Mouse (Mus musculus) cerebellum, adult 11 months (tissue): ENCODE measurements at regions not wholly inside any gene's neighbourhood (a gene's known extent, or its start where the extent isn't known, plus 50 kb on each side); places are given as distances from the start of the nearest gene placed in this dataset.

Experiments
- DNase-seq: peaks from one replicate; pipeline ENCODE4 v3.0.0; 2022

DNA sequence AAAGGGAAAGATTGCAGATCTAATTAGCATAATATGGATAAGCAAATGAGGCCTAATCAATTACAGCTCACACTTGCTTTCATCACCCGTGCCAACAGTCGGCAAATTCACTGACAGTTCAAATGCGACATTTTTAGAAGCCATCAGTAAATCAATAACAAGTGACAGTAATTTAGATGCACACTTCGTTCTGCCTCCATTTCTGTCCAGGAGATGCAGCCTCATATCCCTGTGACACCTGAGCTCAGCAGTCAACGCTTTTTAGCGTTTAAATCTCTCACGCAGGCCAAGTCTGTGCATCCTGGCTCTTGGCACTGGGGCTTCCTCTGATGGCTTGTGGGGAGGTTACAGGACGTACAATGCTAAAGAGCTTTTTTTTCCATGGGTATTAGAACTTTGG, 218.0 kb downstream of the Nuf2 start:
- DNase-seq, result no peak

DNA sequence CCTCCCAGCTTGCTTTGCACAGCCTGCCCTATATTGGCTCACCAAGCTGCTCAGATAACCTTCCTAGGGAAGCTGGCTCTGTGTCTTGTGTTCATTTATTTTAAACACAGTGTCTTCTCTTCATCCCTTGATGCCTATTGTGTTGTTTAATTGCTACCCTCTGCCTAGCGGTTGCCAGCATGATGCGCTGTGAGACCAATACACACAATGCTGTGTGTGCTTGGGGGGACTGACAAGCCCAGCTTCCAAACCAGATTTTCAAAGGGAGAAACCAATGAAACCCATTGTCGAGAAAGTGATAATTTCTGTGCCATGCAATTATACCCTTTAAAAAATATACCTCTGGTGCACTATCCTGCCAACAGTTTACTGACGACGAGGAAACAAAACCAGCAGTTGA, 247.8 kb downstream of the Nuf2 start:
- no peak for DNase-seq

DNA sequence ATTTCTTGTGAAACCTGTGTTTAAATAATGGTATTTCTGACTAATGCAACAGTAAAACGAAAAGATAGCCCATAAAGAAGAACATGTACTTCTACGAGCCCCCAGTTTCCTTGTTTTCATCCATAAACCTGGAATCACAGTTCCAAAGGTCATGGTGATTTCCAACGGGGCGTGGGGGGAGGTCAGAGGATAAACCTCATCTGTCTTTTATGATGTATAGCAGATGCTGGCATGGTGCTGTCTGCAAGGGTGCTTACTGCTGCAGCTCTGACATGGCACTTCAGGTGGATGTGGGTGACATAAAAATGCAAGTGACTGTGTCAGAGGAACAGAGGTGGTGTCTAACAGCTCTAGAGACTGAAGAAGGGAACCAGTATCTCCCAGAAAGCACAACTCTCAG, 260.5 kb downstream of the Nuf2 start:
- DNase-seq, result no peak

- no peak for DNase-seq
These were observed 267.1 kb downstream of the Nuf2 start for GRCm38 (mm10) chr1:169263984-169264660.

- no peak for DNase-seq
These were observed 276.9 kb downstream of the Nuf2 start for GRCm38 (mm10) chr1:169254250-169254937.

- DNase-seq, result no peak
These were observed 279.1 kb downstream of the Nuf2 start for GRCm38 (mm10) chr1:169252189-169252588.

GRCm38 (mm10) chr1:169249021-169249420, 282.2 kb downstream of the Nuf2 start:
- DNase-seq, result no peak

DNA sequence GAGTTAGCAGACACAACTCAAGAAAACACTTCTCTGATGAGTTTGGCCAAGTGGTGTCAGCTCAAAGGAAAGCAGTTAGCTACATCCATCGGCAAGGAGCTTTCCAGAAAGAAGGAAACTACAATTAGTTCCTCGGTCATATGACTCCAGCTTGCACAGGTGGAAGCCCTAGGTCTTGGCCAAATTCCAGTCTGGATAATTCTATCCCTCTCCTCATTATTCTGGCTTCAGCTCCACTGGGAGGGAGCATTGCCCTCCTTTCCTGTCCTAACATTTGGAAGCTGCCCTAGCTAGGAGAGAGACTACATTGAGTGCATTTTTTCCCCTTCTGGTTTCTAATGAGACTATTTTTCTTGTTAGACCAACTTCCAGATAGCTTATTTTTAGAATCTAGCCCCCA, 290.9 kb downstream of the Nuf2 start:
- no peak for DNase-seq

DNA sequence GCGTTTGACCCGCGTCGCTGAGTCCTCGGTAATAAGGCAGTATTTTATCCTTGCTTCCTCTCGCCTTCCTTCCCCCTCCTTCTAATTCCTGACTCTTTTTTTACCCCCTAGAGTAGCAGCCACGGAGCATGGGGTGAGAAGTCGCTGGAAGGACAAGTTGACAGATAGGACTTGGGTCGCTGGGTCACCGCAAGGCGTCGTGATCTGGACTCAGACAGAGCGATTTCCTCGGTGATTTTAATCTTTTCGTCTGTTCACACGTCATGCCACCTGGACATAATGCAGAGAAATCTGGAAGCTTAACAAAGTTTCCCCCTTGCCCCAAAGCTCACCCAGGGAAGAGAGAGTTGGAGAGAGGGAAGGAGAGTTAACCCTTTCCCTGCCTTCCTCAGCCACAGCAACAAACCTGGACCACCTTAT, 292.6 kb downstream of the Nuf2 start:
- DNase-seq, result no peak

GRCm38 (mm10) chr1:169235276-169235681, 296.0 kb downstream of the Nuf2 start:
- no peak for DNase-seq

GRCm38 (mm10) chr1:169233368-169233767, 297.9 kb downstream of the Nuf2 start:
- DNase-seq, result no peak

- no peak for DNase-seq
These were observed 301.2 kb downstream of the Nuf2 start for GRCm38 (mm10) chr1:169230097-169230496.

- no peak for DNase-seq
These were observed 306.8 kb downstream of the Nuf2 start for GRCm38 (mm10) chr1:169224431-169224830.

GRCm38 (mm10) chr1:169187658-169188057, 343.6 kb downstream of the Nuf2 start:
- DNase-seq, result no peak

- no peak for DNase-seq
These were observed 360.9 kb downstream of the Nuf2 start for GRCm38 (mm10) chr1:169170405-169170804.

- no peak for DNase-seq
These were observed 363.2 kb downstream of the Nuf2 start for GRCm38 (mm10) chr1:169168033-169168432.

DNA sequence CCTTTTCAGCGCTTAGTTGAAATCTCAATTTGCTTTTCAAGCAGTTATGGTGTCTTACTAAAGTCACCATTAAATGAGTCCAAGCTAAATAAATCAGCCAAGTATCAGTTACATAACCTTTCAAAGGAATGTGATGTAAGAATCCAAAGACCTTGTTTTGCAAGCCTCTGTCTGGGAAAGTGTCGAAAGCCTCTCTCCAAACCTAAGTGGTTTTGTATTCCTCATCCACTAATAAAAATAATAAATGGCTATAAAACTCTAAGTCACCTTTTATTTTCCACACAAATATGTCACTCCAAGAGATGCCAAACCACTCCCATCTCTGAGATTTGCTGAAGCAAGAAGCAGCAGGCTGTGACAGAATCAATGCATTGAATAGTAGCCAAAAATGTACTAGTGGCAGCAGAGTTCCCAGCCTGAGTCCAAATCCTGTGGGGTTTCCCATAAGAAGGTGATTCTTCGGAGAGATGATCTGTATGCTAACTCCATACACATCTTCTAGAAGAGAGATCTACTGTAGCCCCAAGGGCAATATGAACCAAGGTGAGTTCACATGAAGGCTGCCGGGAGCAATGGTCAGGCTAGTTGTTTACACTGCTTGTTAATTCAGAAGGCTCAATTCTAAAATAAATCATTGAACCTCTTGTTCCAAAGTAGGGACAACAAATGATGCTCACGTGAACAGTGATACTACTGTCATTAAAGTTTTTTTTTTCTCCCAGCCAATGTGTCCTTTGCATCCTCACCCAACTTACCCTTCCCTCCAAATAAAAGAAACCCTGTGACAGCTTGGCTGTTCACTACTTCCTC, 365.0 kb downstream of the Nuf2 start:
- DNase-seq, result no peak

DNA sequence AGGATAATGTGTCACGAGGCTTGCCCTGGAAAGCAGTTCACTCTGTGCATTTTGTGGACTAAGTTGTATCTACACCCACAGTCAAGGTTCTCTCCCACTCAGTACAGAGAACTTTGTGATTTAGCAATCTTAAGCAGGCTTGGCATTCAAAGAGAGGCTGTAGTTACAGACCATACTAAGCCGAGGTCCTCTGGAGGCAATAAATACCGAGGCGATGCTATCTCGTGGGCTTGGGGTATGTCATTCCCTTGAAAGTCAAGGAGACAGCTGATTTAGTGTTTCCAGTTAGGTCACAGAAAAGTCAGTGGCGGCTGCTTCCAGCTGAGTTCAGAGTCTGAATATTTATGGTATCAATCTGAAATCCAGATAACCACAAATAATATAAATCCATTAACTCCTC, 370.4 kb downstream of the Nuf2 start:
- no peak for DNase-seq

- no peak for DNase-seq
These were observed 371.0 kb downstream of the Nuf2 start for GRCm38 (mm10) chr1:169160220-169160619.

DNA sequence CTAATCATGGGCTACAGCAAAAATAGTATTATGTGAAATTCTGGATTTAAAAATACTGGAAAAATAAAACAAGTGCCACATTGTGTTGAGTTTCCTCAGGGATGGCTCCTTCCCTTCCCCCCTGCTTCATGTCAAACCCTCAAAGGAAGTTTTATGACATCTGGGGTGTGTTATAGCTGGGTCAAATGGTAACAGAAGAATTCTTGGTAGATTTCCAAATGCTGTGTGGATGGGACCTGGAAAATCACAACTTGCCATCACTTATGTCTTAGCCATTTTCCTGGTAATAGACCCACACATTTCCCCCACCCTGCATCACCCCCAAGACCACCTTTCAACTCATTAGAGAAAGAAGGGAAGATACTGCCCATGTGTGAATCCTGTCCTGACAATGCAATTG, 371.5 kb downstream of the Nuf2 start:
- no peak for DNase-seq

GRCm38 (mm10) chr1:169157496-169157895, 373.8 kb downstream of the Nuf2 start:
- no peak for DNase-seq

DNA sequence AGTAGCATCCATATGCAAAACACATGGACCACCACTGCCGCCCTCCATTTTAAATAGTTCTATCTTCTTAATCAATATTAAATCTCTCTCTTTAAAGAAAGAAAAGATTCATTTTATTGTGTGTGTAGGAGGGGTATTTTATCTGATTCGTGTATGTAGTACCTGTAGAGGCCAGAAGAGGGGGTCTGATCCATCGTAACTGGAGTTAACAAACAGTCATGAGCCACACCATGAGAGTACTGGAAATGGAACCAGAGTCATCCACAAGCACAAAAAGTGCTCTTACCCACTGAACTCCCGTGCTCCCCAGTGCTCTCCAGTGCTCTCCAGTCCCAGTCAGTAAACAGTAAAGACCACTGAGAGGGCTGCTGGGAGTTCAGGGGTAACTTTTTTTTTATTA, 374.4 kb downstream of the Nuf2 start:
- DNase-seq, result no peak

DNA sequence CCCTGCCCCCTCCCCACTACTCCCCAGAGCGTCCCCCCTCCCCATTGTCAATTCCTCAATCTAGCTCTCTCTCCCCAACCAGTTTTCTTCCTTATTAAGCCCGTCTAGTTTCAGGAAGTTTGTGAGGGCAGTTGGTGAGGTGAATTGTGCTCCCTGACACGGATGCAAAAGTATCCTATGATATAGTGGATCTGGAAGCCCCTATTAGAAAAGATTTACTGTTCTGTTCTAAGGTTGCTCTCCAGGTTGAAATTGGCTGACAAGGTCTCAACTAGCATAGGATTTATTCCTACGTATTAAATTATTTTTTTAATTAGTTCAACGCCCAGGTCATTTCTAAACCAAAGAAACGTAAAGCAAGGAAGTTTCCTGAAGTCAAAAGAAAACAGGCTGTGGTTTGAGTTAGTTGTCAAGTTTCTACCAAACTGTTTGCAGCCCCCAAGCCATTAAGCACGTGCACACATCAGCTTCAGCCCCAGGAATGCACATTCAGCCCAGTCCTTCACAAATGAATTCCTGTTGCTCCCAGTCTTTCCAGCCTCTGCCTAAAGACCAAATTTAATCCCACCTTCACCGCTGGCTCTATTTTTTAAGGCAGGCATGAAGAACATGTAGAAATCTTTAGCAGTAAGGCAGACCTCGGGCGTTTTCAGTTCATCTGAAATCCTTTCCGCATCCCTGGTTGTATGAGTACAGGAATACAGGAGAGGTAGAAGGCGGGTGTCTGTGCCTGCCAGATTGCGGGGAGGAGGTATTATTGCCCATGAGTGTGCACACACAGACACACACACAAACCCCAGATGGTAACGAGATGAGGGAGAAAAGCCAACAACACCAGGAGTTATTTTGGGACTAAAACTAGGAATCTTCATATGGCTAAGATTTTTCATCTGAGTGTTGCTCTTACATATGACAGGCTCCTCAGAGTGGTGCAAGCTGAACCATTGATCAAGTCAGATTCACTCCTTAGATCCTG, 375.5 kb downstream of the Nuf2 start:
- no peak for DNase-seq
